Mouse (Mus musculus) neural tube, embryonic 14.5 days (tissue): ENCODE results near the gene Camk1. TPM values are rescaled to one million over a fixed set of nuclear protein-coding genes. Genes with fewer than 3 reads are reported as not detected.

Experiments used
- ATAC-seq: fragments of 200-750 bp; cut with Nextera tagmentation; 2 replicates; pipeline ENCODE4 v1.8.0; 2017; ENCODE audit warnings: low read depth, mild to moderate bottlenecking, moderate TSS enrichment, moderate library complexity
- H3K27ac ChIP-seq: fragments of 300-500 bp; sonication (generic); 2 replicates; pipeline ENCODE4 v1.5.1; 2014; ENCODE audit warnings: low read depth, mild to moderate bottlenecking, control low read depth, low read length, moderate library complexity, mixed read lengths
- H3K27me3 ChIP-seq: fragments of 300-500 bp; sonication (generic); 2 replicates; pipeline ENCODE4 v1.6.1; 2014; ENCODE audit warnings: low read length; ENCODE audit not compliant: control insufficient read depth, insufficient read depth
- H3K36me3 ChIP-seq: fragments of 300-500 bp; sonication (generic); 2 replicates; pipeline ENCODE4 v1.6.1; 2014; ENCODE audit warnings: low read length, mixed read lengths; ENCODE audit not compliant: control insufficient read depth, insufficient read depth
- H3K4me1 ChIP-seq: fragments of 300-500 bp; sonication (generic); 2 replicates; pipeline ENCODE4 v1.6.1; 2014; ENCODE audit warnings: low read length; ENCODE audit not compliant: control insufficient read depth, insufficient read depth
- H3K4me2 ChIP-seq: fragments of 300-500 bp; sonication (generic); 2 replicates; pipeline ENCODE4 v1.6.1; 2014; ENCODE audit warnings: mild to moderate bottlenecking, low read depth, low read length, control low read depth
- H3K4me3 ChIP-seq: fragments of 300-500 bp; sonication (generic); 2 replicates; pipeline ENCODE4 v1.5.1; 2014; ENCODE audit warnings: low read depth, low read length, control low read depth, mixed read lengths
- H3K9ac ChIP-seq: fragments of 300-500 bp; sonication (generic); replicated peaks from 2 replicates; pipeline ENCODE4 v1.6.1; 2014; ENCODE audit warnings: low read depth, mild to moderate bottlenecking, control low read depth, low read length, mixed read lengths
- H3K9me3 ChIP-seq: fragments of 300-500 bp; sonication (generic); 2 replicates; pipeline ENCODE4 v1.6.1; 2016; ENCODE audit warnings: low read length; ENCODE audit not compliant: control insufficient read depth
- WGBS: fragments of 180-500 bp; shearing (Covaris S2); extraction: QIAGEN DNeasy Blood & Tissue Kit; methylation state at CpG from one replicate; pipeline ENCODE4 v1.1.7; 2014; 5-methylcytosine and 5-hydroxymethylcytosine counted together
- polyA plus RNA-seq: library from polyadenylated mRNA; unstranded; fragments of >200 nt; fragmentation: Nextera tagmentation; extraction: Ambion mirVana; gene quantifications from 2 replicates; pipeline ENCODE4 v1.2.1, GENCODE M21; 2014

The Camk1 gene
- polyA plus RNA-seq, 1 experiment from 2014 or later: 110 TPM

GRCm38 (mm10) chr6:113366639-113367038 is 22.9 kb upstream of the Camk1 start:
- no peaks in the 10 kb centered on the region for H3K27me3 ChIP-seq
- no peak for ATAC-seq
- no peak overlapping the region for H3K27ac ChIP-seq
- H3K36me3 ChIP-seq: peaks cover 23% of the 10 kb centered on the region
- no peak overlapping the region for H3K4me3 ChIP-seq
- WGBS: 96% methylated on average over 6 of the region's 6 CpGs
- no peaks in the 10 kb centered on the region for H3K4me1 ChIP-seq
- no peak overlapping the region for H3K9ac ChIP-seq
- no peak overlapping the region for H3K4me2 ChIP-seq
- no peaks in the 10 kb centered on the region for H3K9me3 ChIP-seq

GRCm38 (mm10) chr6:113364518-113365135 is 20.8 kb upstream of the Camk1 start:
- H3K9me3 ChIP-seq: no peaks in the 10 kb centered on the region
- no peak overlapping the region for H3K27ac ChIP-seq
- 59% methylated on average over 8 of the region's 8 CpGs for WGBS
- no peak for ATAC-seq
- peaks cover 5% of the 10 kb centered on the region; the same call in 1 of the 2 replicates for H3K36me3 ChIP-seq
- H3K4me1 ChIP-seq: no peaks in the 10 kb centered on the region
- no peaks in the 10 kb centered on the region for H3K27me3 ChIP-seq
- H3K4me3 ChIP-seq: no peak overlapping the region
- H3K4me2 ChIP-seq: no peak overlapping the region
- H3K9ac ChIP-seq: no peak overlapping the region

GRCm38 (mm10) chr6:113362241-113362640 is 18.5 kb upstream of the Camk1 start:
- no peak for ATAC-seq
- no peak overlapping the region for H3K27ac ChIP-seq
- WGBS: 100% methylated on average over 1 of the region's 1 CpGs

GRCm38 (mm10) chr6:113361476-113361875 is 17.7 kb upstream of the Camk1 start:
- no peak for ATAC-seq
- H3K4me3 ChIP-seq: no peak overlapping the region
- H3K27me3 ChIP-seq: no peaks in the 10 kb centered on the region
- no peak overlapping the region for H3K4me2 ChIP-seq
- WGBS: 77% methylated on average over 4 of the region's 4 CpGs
- no peaks in the 10 kb centered on the region for H3K4me1 ChIP-seq
- H3K9me3 ChIP-seq: no peaks in the 10 kb centered on the region
- H3K27ac ChIP-seq: no peak overlapping the region
- H3K9ac ChIP-seq: no peak overlapping the region
- H3K36me3 ChIP-seq: no peaks in the 10 kb centered on the region

More at GRCm38 (mm10) chr6:113362241-113362640, 18.5 kb upstream of the Camk1 start:
- Histone ChIP-seq H3K4me3 (no peak overlapping the region), H3K27me3 (no peaks in the 10 kb centered on the region), H3K9ac (no peak overlapping the region), H3K4me1 (no peaks in the 10 kb centered on the region), H3K4me2 (no peak overlapping the region), H3K9me3 (no peaks in the 10 kb centered on the region), H3K36me3 (0 out of 2 replicates have a peak, but pooled peaks cover 5% of the 10 kb centered on the region)

GRCm38 (mm10) chr6:113353696-113354095 is 9.9 kb upstream of the Camk1 start:
- Histone ChIP-seq H3K9ac (no peak overlapping the region), H3K36me3 (no peaks in the 10 kb centered on the region), H3K27ac (no peak overlapping the region), H3K27me3 (no peaks in the 10 kb centered on the region), H3K4me2 (no peak overlapping the region), H3K4me1 (no peaks in the 10 kb centered on the region), H3K9me3 (no peaks in the 10 kb centered on the region), H3K4me3 (no peak overlapping the region)
- ATAC-seq: no peak
- 77% methylated on average over 3 of the region's 3 CpGs for whole genome bisulfite sequencing

- Histone ChIP-seq H3K4me2 (no peak overlapping the region), H3K9me3 (no peaks in the 10 kb centered on the region), H3K36me3 (no peaks in the 10 kb centered on the region), H3K9ac (no peak overlapping the region), H3K4me3 (no peak overlapping the region), H3K4me1 (no peaks in the 10 kb centered on the region), H3K27me3 (no peaks in the 10 kb centered on the region), H3K27ac (no peak overlapping the region)
- no peak for ATAC-seq
- WGBS: 68% methylated on average over 3 of the region's 3 CpGs
These were observed 9.0 kb upstream of the Camk1 start for GRCm38 (mm10) chr6:113352820-113353219.

GRCm38 (mm10) chr6:113351653-113352052 is 7.9 kb upstream of the Camk1 start:
- Histone ChIP-seq H3K27me3 (no peaks in the 10 kb centered on the region), H3K9me3 (no peaks in the 10 kb centered on the region), H3K4me2 (no peak overlapping the region), H3K4me1 (no peaks in the 10 kb centered on the region), H3K27ac (no peak overlapping the region), H3K9ac (no peak overlapping the region), H3K4me3 (no peak overlapping the region), H3K36me3 (no peaks in the 10 kb centered on the region)
- ATAC-seq: no peak
- WGBS: 66% methylated on average over 10 of the region's 10 CpGs

- H3K27ac ChIP-seq: no peak overlapping the region
- no peak for ATAC-seq
- no peaks in the 10 kb centered on the region for H3K27me3 ChIP-seq
- H3K9ac ChIP-seq: no peak overlapping the region
- WGBS: 100% methylated on average over 1 of the region's 1 CpGs
- H3K9me3 ChIP-seq: no peaks in the 10 kb centered on the region
- H3K4me3 ChIP-seq: no peak overlapping the region
- no peaks in the 10 kb centered on the region for H3K4me1 ChIP-seq
- H3K4me2 ChIP-seq: no peak overlapping the region
- no peaks in the 10 kb centered on the region for H3K36me3 ChIP-seq
These were observed 7.4 kb upstream of the Camk1 start for GRCm38 (mm10) chr6:113351161-113351560.

- no peak overlapping the region for H3K4me2 ChIP-seq
- no peaks in the 10 kb centered on the region for H3K36me3 ChIP-seq
- H3K27ac ChIP-seq: no peak overlapping the region
- H3K4me3 ChIP-seq: no peak overlapping the region
- no peak for ATAC-seq
- no peak overlapping the region for H3K9ac ChIP-seq
- H3K4me1 ChIP-seq: no peaks in the 10 kb centered on the region
- H3K27me3 ChIP-seq: no peaks in the 10 kb centered on the region
- no peaks in the 10 kb centered on the region for H3K9me3 ChIP-seq
These were observed 6.8 kb upstream of the Camk1 start for GRCm38 (mm10) chr6:113350538-113350937.
